Mouse (Mus musculus): Measurements from ENCODE around the gene Hist2h2aa2.
A peak's percentile ranks its signal among the peaks of the same experiment; 100 is the strongest.
"Not testable (repeated sequence)": the region's sequence is repeated elsewhere in the genome, so short reads cannot be mapped to it uniquely, and the experiment has no call there.

Gene Hist2h2aa2

DNA sequence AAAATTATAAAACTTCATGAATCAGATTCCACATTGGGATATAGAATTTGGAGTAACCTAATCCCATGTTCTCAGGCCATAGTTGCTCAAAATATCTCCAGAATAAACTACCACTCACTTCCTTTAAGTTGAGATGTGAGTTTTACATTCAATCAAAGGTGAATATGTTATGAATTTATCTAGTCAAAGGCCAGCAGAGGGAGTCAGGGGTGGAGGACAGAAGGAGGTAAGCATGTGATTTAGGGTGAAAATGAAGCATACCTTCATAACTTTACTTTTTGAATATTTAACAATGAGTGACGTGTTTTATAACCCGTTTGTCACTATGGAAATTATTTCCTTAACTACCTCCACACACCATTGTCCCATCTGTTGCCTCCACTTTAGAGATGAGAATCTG, 5.2 kb downstream of the Hist2h2aa2 start:
- DNase-seq (ENCODE audit: low read depth, low spot score) = peak; percentile 52
- Histone ChIP-seq H3K27me3 (ENCODE audit: control insufficient read depth, insufficient read depth, low read length, poor library complexity, severe bottlenecking) (no peaks in the 10 kb centered on the region), H3K36me3 (ENCODE audit: control insufficient read depth, insufficient read depth, low read length, poor library complexity, severe bottlenecking) (no peaks in the 10 kb centered on the region)

DNA sequence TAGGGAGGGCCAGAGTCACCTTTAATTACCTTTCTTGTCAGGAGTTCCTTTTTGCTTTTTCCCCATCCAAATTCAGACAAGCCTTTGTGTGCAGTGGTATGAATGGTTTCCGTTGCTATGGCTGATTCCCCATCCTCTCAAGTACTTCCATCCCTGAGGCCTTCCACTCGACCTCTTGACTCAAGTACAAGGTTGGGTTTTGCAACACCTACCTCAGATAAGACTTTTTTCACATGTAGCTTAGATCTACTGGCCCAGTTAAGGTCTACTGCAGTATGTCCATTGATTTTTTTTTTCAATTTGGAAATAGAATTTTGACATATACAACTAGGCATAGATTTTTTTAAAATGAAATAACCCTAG, 8.3 kb downstream of the Hist2h2aa2 start:
- H3K27me3 ChIP-seq (ENCODE audit: control insufficient read depth, insufficient read depth, low read length, poor library complexity, severe bottlenecking) = no peaks in the 10 kb centered on the region
- no peaks in the 10 kb centered on the region for H3K36me3 ChIP-seq (ENCODE audit: control insufficient read depth, insufficient read depth, low read length, poor library complexity, severe bottlenecking)

DNA sequence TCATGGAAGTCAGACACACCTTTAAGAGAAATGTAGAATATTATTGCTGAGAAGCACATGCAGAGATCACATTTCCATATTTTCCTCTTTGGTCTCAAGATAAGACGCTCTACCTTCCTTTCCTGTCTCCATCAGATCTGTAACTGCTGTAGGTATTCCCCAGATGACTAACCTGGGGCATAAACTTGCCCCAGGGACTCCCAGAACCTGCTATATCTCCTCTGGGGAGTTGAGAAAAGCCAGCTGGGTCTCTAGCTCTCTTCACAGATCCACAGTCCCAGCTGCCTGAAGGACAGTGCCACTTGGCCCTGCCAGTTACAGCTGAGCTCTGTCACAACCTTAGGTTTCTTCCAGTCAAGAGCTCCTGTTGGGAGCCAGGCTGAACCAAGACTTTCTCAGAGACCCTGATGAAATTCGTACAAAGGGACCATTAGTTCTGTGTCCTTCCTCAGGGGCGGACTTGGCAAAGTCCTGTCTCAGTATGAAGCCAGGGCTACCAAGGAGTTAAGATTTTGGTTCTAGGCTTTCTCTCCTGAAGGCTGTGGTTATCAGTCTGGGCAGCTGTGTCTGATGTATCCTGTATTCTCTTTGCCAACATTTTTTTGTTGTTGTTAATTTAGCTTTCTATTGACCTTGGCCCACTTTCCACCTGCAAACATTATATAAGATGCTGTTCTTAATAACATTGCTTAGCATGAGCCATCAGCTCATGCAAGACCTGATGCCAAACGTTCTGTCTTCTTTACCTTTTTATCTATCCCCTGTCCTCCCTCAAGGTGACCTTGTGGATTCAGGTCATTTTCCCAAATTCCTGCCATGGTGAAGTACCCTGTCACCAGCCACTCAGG, 8.9 kb downstream of the Hist2h2aa2 start:
- no peaks in the 10 kb centered on the region for H3K27me3 ChIP-seq (ENCODE audit: control insufficient read depth, insufficient read depth, low read length, poor library complexity, severe bottlenecking)
- H3K36me3 ChIP-seq (ENCODE audit: control insufficient read depth, insufficient read depth, low read length, poor library complexity, severe bottlenecking) = no peaks in the 10 kb centered on the region
- no peak for DNase-seq (ENCODE audit: low read depth, low spot score)

More for the DNA sequence above, 8.3 kb downstream of the Hist2h2aa2 start:
- no peak for DNase-seq (ENCODE audit: low read depth, low spot score)

DNA sequence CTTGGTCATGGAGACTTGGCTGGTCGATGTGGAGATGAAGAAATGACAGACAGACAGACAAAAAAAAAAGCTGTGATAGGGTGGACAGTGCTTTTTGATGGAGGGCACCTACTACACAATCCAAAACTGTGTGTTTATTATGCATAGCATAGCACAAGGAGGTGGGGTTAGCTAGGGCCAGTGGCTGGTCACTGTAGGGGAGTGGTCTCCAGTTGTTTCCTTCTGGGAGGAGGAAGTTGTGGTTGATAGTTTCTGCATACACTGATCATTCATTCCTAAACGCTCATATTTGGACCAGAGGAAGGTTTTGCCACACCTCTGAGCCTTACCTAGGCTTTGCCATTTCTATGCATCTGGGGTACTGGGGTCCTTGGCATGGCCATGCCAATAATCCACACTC, 9.7 kb downstream of the Hist2h2aa2 start:
- Histone ChIP-seq H3K36me3 (ENCODE audit: control insufficient read depth, insufficient read depth, low read length, poor library complexity, severe bottlenecking) (no peaks in the 10 kb centered on the region), H3K27me3 (ENCODE audit: control insufficient read depth, insufficient read depth, low read length, poor library complexity, severe bottlenecking) (no peaks in the 10 kb centered on the region)
- DNase-seq (ENCODE audit: low read depth, low spot score) = no peak

DNA sequence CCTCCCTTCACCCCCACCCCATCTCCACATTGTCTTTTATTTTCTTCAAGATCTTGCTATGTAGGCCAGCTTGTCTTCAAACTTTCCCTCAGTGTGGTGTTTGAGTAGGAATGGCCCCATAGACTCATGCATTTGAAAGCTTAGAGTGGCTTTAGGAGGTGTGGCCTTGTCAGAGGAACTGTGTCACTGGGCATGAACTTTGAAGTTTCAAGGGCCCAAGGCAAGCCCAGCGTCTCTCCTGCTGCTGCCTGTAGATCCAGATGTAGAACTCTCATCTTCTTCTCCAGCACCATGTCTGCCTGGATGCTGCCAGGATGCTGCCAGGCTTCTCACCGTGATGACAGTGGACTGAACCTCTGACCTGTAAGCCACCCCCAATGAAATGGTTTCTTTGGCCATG, 11.2 kb downstream of the Hist2h2aa2 start:
- no peaks in the 10 kb centered on the region for H3K27me3 ChIP-seq (ENCODE audit: control insufficient read depth, insufficient read depth, low read length, poor library complexity, severe bottlenecking)
- no peak for DNase-seq (ENCODE audit: low read depth, low spot score)
- H3K36me3 ChIP-seq (ENCODE audit: control insufficient read depth, insufficient read depth, low read length, poor library complexity, severe bottlenecking) = no peaks in the 10 kb centered on the region

DNA sequence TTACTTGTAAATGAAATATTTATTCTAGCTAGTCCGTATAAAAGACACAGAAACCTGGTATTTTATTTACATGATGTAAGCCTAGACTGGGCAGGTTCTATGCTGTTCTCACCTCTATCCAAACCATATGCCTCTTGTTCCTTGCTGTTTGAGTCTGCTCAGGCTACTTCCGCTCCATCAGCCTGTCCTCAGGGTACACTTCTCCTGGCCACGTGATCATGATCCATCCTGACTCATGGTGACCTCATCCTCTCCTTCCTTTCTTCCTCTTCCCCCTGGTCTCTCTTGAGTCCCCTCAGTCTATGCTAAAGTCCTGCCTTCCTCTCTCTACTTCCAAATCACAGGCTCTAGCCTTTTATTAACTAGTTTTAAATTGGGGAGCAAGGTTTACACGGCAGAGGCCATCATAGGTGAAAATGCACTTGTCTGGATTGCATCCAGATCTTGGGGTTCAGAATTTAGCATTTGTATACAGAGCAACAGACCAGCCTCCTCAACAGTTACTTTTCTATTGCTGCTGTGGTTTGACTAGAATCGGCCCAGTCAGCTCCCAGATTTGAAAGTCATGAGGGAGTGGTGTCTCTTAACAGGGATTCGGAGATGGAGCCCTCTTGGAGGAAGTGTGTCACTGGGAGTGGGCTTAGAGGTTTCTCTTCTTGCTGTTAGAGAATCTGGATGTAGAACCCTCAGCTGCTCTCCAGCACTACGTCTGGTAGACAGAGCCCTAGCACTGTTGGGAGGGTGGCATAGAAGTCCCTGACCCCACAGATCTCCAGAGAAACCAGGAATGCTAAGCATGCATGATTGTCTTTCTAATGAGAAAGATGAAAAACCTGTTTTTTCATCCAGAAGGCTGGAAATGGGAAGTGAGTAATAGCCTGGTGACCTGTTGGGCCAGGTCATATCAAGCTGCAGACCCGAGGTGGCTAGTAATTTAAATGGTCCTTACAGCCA, 13.1 kb downstream of the Hist2h2aa2 start:
- Histone ChIP-seq H3K27me3 (ENCODE audit: control insufficient read depth, insufficient read depth, low read length, poor library complexity, severe bottlenecking) (no peaks in the 10 kb centered on the region), H3K36me3 (ENCODE audit: control insufficient read depth, insufficient read depth, low read length, poor library complexity, severe bottlenecking) (no peaks in the 10 kb centered on the region; the same call in 1 of the 2 replicates)
- DNase-seq (ENCODE audit: low read depth, low spot score) = no peak

DNA sequence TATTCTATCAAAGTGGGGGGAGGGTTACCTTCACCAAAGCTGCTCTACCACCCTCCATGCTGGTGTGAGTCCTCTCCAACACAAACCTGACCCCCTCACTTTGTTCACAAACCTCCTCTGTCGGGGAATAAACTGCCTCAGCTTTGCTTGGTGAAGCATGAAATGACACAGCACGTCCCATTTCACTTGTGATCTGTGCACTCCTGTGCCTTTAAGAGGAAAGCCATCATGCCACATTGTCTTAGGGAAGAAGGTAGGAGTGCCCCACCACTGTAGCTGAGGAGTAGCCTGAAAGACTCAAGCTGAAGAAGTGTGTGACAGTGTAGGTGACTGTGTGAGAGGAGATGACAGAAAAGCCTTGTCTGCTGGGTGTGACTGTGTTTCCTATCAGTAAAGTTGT, 14.7 kb downstream of the Hist2h2aa2 start:
- no peak for DNase-seq (ENCODE audit: low read depth, low spot score)
- no peaks in the 10 kb centered on the region; the same call in 1 of the 2 replicates for H3K36me3 ChIP-seq (ENCODE audit: control insufficient read depth, insufficient read depth, low read length, poor library complexity, severe bottlenecking)

DNA sequence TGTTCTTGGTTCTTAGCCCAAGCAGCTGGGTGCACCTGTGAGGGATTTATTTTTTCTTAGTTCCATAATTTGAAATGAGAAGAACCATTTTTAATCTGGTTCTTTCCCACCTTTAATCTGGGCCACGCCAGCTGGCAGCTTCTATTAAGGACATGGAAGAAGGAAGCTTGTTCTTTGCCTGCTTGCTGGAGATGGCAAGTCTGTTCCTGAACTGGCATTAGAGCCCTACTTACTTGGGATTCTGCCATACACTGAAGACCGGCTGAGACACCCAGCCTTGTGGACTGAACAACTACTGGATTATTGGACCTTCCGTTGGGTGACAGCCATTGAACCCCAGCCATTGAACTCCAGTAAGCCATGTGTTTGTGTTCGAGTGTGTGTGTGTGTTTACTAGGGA, 17.3 kb downstream of the Hist2h2aa2 start:
- Histone ChIP-seq H3K27me3 (ENCODE audit: control insufficient read depth, insufficient read depth, low read length, poor library complexity, severe bottlenecking) (no peaks in the 10 kb centered on the region), H3K36me3 (ENCODE audit: control insufficient read depth, insufficient read depth, low read length, poor library complexity, severe bottlenecking) (no peaks in the 10 kb centered on the region; the same call in 1 of the 2 replicates)
- no peak for DNase-seq (ENCODE audit: low read depth, low spot score)

More for the DNA sequence above, 14.7 kb downstream of the Hist2h2aa2 start:
- no peaks in the 10 kb centered on the region for H3K27me3 ChIP-seq (ENCODE audit: control insufficient read depth, insufficient read depth, low read length, poor library complexity, severe bottlenecking)

DNA sequence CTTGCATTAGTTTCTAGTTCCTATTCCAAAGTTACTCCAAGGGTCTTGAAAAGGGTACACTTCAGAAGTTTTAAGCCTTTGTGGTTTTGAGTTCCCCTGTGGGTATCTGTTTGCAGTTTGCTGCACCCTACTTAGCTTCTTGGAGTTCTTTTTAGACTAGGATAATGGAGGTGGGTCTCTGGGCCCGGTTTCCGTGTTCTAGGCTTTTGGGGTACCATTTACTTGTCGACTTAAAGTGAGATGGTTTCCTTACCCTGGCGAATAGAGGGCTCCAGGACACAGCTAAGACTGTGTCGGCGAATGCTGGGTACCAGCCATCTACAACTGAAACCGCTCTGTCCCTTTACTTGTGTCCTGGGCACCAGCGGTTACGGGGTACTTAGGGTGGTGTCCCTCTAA, 18.4 kb downstream of the Hist2h2aa2 start:
- peak; percentile 35 for DNase-seq (ENCODE audit: low read depth, low spot score)
- no peaks in the 10 kb centered on the region; the same call in 1 of the 2 replicates for H3K36me3 ChIP-seq (ENCODE audit: control insufficient read depth, insufficient read depth, low read length, poor library complexity, severe bottlenecking)
- no peaks in the 10 kb centered on the region for H3K27me3 ChIP-seq (ENCODE audit: control insufficient read depth, insufficient read depth, low read length, poor library complexity, severe bottlenecking)

DNA sequence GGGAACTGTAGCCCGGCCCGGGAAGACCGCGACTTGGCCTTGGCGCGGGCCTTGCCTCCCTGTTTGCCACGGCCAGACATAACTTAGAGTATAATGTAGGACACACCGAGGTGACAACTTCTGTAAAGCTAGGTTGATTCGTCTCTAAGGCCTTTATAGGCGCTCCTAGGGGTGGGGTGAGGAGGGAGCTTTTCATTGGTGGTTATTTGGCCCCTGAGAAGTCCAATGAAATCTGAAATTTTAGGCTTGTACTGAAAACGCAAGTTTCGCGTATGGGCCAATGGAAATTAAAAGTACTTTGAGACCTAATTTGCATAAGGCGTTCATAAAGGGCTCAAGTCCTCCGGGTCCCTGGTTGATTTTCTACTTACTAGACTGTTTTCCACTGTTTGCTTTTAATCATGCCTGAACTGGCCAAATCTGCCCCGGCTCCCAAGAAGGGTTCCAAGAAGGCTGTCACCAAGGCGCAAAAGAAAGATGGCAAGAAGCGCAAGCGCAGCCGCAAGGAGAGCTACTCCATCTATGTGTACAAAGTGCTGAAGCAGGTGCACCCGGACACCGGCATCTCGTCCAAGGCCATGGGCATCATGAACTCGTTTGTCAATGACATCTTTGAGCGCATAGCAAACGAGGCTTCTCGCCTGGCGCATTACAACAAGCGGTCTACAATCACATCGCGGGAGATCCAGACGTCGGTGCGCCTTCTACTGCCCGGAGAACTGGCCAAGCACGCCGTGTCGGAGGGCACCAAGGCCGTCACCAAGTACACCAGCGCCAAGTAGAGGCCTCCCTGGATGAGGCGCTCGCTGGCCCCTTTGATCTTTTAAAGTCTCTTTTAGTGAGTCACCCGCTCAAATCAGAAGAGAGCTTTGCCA, 19.1 kb downstream of the Hist2h2aa2 start, which contains the start of the genes Hist2h2ac and Hist2h2be:
TSS of gene Hist2h2ac (minus strand) at position 116 of the 875 bp plus-strand sequence.
TSS of gene Hist2h2be (plus strand) at position 355 of the 875 bp plus-strand sequence.
- peak; percentile 96 for DNase-seq (ENCODE audit: low read depth, low spot score)
- H3K27me3 ChIP-seq (ENCODE audit: control insufficient read depth, insufficient read depth, low read length, poor library complexity, severe bottlenecking) = no peaks in the 10 kb centered on the region
- no peaks in the 10 kb centered on the region; the same call in 1 of the 2 replicates for H3K36me3 ChIP-seq (ENCODE audit: control insufficient read depth, insufficient read depth, low read length, poor library complexity, severe bottlenecking)

DNA sequence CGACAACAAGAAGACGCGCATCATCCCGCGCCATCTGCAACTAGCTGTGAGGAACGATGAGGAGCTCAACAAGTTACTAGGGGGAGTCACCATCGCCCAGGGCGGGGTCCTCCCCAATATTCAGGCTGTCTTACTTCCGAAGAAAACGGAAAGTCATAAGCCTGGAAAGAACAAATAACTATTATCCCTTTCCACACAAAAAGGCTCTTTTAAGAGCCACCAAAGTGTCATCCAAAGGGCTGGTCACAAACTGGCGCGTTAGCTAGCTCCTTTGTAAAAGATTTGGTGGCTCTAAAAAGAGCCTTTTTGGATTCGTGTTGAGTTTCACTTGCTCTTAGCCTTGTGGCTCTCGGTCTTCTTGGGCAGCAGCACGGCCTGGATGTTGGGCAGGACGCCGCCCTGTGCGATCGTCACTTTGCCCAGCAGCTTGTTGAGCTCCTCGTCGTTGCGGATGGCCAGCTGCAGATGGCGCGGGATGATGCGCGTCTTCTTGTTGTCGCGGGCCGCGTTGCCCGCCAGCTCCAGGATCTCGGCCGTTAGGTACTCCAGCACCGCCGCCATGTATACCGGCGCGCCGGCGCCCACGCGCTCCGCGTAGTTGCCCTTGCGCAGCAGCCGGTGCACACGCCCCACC, 19.8 kb downstream of the Hist2h2aa2 start:
- DNase-seq (ENCODE audit: low read depth, low spot score) = peak; percentile 58
- H3K36me3 ChIP-seq (ENCODE audit: control insufficient read depth, insufficient read depth, low read length, poor library complexity, severe bottlenecking); H3K27me3 ChIP-seq (ENCODE audit: control insufficient read depth, insufficient read depth, low read length, poor library complexity, severe bottlenecking): not testable (repeated sequence)

DNA sequence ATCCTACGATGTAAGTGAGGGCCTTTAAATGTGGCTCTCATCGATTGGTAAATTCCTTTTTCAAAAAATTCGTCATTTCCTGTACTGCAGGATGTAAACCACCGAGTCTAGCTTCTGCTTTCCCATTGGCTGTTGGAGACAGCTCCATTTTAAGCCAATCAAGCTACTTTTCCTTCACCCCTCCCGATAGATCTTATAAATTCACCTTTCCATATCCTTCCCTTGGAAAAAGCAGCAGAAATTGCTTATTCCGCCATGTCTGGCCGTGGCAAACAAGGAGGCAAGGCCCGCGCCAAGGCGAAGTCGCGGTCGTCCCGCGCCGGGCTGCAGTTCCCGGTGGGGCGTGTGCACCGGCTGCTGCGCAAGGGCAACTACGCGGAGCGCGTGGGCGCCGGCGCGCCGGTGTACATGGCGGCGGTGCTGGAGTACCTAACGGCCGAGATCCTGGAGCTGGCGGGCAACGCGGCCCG, 20.4 kb downstream of the Hist2h2aa2 start, which contains the start of the genes Bola1 and Hist2h2ab:
TSS of gene Bola1 (minus strand) at position 49 of the 470 bp plus-strand sequence.
TSS of gene Hist2h2ab (plus strand) at position 205 of the 470 bp plus-strand sequence.
- DNase-seq (ENCODE audit: low read depth, low spot score) = peak; percentile 89
- Histone ChIP-seq H3K36me3 (ENCODE audit: control insufficient read depth, insufficient read depth, low read length, poor library complexity, severe bottlenecking) (no peaks in the 10 kb centered on the region; the same call in 1 of the 2 replicates), H3K27me3 (ENCODE audit: control insufficient read depth, insufficient read depth, low read length, poor library complexity, severe bottlenecking) (no peaks in the 10 kb centered on the region)

DNA sequence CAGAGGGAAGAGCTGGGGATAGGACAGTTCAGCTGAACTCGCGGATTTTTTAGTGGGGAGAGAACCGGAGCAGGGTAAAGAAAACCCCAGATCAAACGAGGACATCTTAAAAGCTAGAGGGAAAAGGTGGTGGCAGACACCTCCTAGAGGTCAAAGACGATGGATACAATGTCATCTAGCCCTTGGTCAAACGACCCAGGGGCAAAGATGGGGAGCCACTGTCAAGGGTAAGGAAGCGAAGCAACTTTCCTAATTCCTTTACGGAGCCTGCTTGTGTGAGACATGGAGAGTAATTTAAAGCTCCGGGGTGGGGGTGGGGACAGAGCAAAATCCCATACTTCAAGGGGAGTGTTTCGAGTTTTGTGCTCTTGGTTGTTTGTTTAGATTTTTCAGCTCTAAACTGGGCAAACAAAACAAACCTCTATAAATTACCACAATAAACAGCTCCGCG, 20.9 kb downstream of the Hist2h2aa2 start:
- Histone ChIP-seq H3K36me3 (ENCODE audit: control insufficient read depth, insufficient read depth, low read length, poor library complexity, severe bottlenecking) (no peaks in the 10 kb centered on the region; the same call in 1 of the 2 replicates), H3K27me3 (ENCODE audit: control insufficient read depth, insufficient read depth, low read length, poor library complexity, severe bottlenecking) (no peaks in the 10 kb centered on the region)
- DNase-seq (ENCODE audit: low read depth, low spot score) = peak; percentile 75

Measured in splenic B cell, adult 2 months (primary cell).